Mouse (Mus musculus) lung, adult 2 months (tissue): ENCODE data around the gene Hoxd13.

Experiments
- CTCF ChIP-seq: fragments of 200-500 bp; IDR thresholded peaks from 2 replicates; pipeline ENCODE4 v1.5.1; 2011; ENCODE audit warnings: mild to moderate bottlenecking, low read length, control low read depth; ENCODE audit not compliant: insufficient read depth
- POLR2A ChIP-seq: fragments of 200-500 bp; IDR thresholded peaks from 2 replicates; pipeline ENCODE4 v1.6.1; 2011; ENCODE audit warnings: low read depth, mild to moderate bottlenecking, control low read depth, low read length, borderline replicate concordance; ENCODE audit errors: extremely low read depth

DNA sequence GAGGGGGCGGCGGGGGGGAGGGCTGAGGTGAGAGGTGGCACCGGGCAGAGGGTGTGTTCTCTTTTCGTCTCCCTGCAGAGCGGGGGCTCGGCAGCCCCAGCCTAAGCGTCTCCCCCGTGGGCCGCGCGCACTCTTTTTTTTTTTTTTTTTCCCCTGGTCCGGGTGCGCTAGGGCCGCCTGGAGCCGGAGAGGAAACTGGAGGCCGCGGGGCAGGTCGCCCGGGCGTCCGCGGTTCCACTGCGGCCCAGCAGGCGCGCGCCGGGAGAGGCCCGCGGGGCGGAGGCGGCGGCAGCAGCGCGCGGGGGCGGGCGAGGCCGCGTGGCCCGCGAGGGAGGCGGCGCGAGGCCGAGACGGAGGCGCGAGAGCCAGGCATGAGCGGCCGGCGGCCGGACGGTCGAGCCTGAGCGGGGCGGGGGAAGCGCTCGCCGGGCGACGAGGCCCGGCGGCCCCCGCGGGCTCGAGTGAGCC is 36.9 kb downstream of the Hoxd13 start:
- no peak for TF ChIP-seq CTCF
- TF ChIP-seq POLR2A: no peak
